Mouse (Mus musculus) CD4-positive, CD25-positive, alpha-beta regulatory T cell, adult 4 months (primary cell): Measurements from ENCODE around the gene Wasl. TPM values are rescaled to one million over a fixed set of nuclear protein-coding genes. Genes with fewer than 3 reads are reported as not detected.

ENCODE experiments used
- ATAC-seq: one replicate; pipeline ENCODE4 v1.8.0; 2017
- polyA plus RNA-seq, 2 experiments: library from polyadenylated mRNA; unstranded; fragments of 100-300 nt; shearing (Covaris generic); gene quantifications; one replicate each; pipeline ENCODE4 v1.2.1; 2017

Gene Wasl
- polyA plus RNA-seq, 2 experiments from 2014 or later, result 11.3 to 15.0 TPM

- no peak for ATAC-seq
Measured at GRCm38 (mm10) chr6:24602351-24602750, 62.5 kb downstream of the Wasl start.

DNA sequence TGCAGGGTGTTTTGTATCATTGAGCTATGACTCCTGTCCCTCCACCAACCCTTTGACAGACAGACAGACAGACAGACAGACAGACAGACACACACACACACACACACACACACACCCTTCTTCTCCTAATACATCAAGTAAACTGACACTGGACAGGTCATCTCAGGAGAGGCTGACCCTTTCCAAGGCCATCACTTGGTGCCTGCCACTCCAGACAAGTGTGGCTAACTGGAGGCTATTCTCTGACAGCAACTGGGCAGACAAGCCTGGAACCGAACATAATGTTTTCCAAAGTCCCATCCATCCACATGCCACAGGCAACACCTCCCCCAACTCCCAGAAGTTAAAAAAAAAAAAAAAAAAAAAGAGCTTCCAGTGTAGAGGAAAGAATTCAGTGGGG is 63.1 kb downstream of the Wasl start:
- ATAC-seq, result no peak

- no peak for ATAC-seq
Measured at GRCm38 (mm10) chr6:24600726-24601125, 64.1 kb downstream of the Wasl start.

DNA sequence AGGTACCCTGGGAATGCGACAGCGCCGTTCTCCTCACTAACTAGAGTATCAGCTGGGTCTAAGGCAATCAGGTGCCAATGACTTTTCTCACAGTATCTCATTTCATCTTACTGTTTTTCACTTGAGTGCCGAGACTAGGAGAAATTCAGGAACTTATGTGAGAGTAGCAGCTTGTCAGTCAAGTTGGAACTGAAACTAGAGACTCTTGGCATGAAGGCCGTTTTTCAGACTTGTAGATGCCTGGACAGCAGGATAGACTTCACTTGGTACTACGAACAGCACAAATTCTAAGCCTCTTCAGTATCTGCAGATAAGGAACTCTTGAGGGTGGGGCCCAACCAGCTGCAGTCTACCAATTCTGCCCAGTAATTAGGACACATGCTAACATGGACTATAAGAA is 64.7 kb downstream of the Wasl start:
- ATAC-seq, result no peak

DNA sequence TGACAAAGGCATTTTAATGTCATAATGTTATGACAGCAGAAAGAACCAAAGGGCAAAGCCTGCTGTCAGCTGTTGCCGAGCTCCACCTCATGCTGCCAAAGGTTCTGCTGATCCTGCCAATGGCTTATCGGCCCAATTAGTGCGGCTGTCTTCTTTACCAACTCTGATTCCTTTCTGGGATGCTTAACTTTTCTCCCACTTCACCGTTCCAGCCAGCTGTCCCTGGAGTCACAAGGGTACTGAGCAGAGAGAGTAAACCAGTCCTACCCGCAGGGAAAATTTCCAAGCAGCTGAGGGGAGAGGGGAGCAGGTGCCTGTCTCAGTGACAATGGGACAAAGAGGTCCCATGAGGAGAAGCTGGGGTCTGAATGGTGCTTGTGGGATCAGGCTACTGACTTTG is 65.2 kb downstream of the Wasl start:
- no peak for ATAC-seq

DNA sequence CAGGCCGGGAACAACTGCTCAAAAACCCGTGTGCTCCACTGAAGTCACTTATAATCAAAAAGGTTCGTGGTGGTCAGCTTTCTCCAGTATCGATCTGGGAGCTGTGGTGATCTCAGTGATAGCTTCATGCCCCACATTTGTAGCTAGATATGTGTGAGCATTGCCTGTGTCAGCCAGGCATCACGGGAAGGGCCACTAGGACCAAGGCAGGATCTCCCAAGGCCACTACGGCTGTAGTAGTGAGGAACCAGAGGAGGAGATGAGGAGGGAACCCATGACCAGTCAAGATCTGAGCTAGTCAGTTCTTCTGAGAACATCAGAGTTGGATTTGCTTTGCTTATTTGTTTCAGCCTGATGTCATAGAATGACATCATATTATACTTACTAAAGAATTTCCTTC is 65.6 kb downstream of the Wasl start:
- ATAC-seq, result no peak

GRCm38 (mm10) chr6:24597500-24597899 is 67.3 kb downstream of the Wasl start, which contains the start of gene Lmod2:
Lmod2 (plus strand) TSS chr6:24597762.
- no peak for ATAC-seq

- ATAC-seq, result no peak
Measured at GRCm38 (mm10) chr6:24591525-24592218, 73.1 kb downstream of the Wasl start.

DNA sequence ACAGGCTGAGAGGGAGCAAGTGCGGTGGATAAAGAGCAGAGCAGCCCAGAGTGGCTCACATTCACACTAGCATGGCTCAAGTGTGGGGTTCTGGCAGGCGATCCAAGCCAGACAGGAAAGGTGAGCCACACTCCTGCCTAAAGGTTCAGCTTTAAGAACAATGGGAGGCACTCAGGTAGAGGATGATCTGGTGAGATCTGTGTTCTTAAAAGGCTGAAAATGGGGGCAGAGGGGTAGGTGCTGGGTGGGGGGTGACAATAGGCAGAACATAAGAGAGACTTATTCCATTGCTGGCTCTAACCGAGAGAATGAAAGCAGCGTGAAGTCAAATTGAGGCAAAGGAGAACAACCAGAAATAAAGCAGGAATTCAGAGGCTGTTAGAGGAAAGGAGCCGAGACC is 74.5 kb downstream of the Wasl start:
- no peak for ATAC-seq

DNA sequence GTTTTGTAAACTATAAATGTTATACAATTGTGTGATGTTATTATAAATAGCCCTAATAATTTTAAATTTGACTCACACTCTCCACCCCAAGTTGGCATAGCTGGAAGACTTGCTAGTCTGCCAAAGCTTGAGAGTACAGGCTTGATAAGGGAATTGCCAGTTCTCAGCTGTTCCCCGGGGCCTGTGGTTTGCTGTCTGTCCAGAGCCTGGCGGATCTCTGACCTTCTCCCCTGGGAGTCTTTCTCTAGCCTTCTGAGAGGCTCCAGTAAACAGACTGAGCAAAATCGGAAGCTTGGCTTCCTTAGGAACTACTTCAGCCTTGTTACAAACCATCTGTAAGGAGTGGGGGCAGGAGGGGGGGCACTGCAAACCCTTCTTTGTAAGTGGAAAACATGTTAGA is 77.9 kb downstream of the Wasl start:
- no peak for ATAC-seq

- no peak for ATAC-seq
Measured at GRCm38 (mm10) chr6:24585431-24586310, 79.1 kb downstream of the Wasl start.

DNA sequence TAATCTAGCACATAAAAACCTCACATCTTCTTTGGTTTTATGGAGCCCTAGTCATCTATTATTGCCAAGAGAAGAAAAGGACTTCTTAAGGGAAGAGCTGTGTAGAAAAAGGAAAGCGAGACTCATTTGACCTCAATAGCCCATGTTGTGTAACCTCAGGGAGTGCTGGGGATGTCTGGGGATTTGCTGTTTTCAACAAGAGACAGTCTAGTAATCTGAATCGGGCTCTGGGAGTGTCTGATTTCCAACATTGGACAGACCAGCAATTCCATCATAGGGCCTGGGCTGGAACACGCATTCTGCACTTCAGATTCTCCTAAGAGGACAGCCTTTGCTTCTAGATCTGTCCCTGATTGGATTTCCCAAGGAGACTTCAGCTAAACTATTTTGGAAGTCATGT is 81.4 kb downstream of the Wasl start:
- no peak for ATAC-seq

DNA sequence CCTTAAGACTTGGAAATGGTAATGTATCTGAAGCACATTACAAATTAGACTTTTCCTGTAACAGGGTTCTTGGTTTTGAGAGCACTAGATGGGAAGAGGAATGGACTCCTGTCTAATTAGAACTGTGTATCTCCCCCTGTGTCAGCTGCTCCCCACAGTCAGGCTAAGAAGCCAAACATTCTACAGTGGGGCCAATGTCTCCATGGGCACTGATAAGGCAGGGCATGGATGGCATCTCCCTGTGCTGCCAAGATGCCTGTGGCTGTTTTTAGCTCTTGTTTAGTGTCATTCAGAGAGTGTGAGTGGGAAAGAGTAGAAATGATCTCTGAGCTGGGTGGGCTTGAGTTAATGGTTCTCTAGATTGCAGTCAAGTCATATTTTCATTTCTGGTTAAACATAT is 91.5 kb downstream of the Wasl start:
- ATAC-seq, result no peak

DNA sequence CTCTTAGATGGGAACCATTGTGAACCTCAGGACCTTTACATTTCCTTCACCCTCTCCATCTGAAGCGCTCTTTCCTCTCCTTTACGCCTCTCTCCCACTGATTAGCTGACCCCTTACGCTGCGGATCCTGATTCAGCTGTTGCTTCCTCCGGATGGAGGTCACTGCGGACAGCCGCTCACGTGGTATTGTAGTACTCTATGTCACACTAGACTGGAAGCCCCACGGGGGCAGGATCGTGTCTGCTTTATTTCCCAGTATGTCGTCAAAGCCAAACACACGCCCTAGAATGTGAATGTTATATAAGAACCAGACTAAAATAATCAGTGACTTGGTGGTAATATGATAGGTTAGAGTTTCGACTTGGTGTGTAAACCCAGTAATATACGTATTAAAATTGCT is 92.4 kb downstream of the Wasl start:
- ATAC-seq, result no peak

DNA sequence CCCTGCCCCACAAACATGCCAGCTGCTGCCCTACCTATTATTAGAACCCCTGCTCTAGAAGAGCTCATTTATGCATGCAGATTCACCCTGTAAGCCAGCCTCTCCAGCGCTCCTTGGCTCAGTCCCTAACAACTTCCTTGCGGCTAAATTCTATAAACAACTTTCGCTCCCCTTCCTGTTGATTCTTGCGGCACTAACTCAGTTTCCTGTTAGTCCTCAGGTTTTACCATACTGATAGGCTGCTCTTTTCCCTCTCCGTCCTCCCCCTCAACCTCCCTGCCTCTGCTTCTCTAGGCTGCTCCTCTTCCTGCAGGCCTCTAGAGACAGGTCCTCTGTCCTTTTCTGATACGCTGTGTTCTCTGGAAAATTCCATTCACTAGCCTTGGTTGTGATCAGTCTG is 93.7 kb downstream of the Wasl start:
- ATAC-seq, result no peak

GRCm38 (mm10) chr6:24570278-24570677 is 94.5 kb downstream of the Wasl start:
- no peak for ATAC-seq

DNA sequence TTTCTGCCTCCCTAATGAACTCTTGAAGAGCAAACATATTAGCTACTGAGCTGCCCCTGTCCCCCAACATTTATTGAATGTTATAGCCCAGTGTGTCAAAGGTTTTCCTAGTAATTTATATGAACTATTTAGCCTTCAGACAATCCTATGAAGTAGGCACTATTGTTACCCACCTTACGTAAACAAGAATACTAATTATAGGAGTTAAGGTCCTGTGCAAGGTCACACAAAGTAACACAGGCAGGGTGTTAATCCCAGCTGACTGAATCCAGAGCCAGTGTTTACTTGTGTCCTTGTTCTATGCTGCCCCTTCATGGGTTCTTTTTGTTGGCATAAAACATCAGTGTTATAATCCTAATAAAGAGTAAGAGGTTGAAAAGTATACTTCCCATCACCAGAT is 95.1 kb downstream of the Wasl start:
- ATAC-seq, result no peak

DNA sequence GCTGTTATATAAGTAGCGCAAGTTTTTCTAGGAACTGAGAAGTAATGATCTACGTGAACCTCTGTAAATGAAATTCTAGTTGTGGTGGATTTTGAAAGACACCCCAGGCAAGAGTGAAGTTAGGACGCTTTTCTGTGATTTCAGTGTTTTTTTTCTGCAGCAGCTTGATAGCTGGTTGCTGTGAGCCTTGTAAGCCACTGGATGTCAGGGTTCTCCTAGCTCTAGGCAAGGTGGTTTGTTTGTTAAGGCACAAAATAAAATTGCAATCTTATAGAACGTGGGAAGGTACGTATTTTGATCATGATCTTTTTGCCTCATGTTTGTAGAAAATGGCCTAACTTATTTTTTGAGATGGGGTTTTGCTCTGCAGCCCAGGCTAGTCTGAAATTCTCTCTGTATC is 95.8 kb downstream of the Wasl start:
- ATAC-seq, result no peak

DNA sequence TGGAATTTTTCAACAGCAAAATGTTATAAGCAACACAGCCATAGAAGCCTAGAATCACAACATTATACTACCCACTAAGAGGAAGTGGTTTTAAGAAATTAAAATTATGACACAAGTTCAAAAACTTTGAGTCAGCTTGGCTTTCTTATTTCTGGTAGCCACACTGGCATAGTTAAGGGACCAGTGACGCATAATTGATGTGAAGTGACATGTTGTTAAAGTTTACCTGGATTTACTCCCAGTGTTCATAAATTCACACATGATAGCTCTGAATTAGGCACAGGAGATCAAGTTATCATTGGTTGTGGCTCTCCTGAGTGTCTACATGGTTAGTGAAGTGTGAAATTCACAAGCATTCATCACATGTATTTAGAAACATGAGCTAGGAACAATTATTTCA is 99.9 kb downstream of the Wasl start:
- no peak for ATAC-seq

GRCm38 (mm10) chr6:24564081-24564480 is 100.7 kb downstream of the Wasl start:
- no peak for ATAC-seq
